Mouse (Mus musculus) thymus, adult 2 months (tissue): ENCODE measurements around the gene Larp4. TPM values are rescaled to one million over a fixed set of nuclear protein-coding genes. Genes with fewer than 3 reads are reported as not detected.

Experiments
- DNase-seq: peaks from one replicate; pipeline ENCODE4 v3.0.0; 2021
- H3K27ac ChIP-seq: fragments of 200-500 bp; 2 replicates; pipeline ENCODE4 v1.5.1; 2012; ENCODE audit warnings: low read length, control low read depth; ENCODE audit not compliant: control insufficient read depth, insufficient read depth
- H3K27me3 ChIP-seq: fragments of 200-500 bp; 2 replicates; pipeline ENCODE4 v1.6.1; 2012; ENCODE audit warnings: mild to moderate bottlenecking, low read length, moderate library complexity, mixed read lengths; ENCODE audit not compliant: control insufficient read depth, insufficient read depth
- H3K36me3 ChIP-seq: fragments of 200-500 bp; 2 replicates; pipeline ENCODE4 v1.6.1; 2012; ENCODE audit warnings: mild to moderate bottlenecking, low read length, moderate library complexity; ENCODE audit not compliant: control insufficient read depth, insufficient read depth
- H3K4me1 ChIP-seq: fragments of 200-500 bp; replicated peaks from 2 replicates; pipeline ENCODE4 v1.6.1; 2012; ENCODE audit warnings: low read length; ENCODE audit not compliant: control insufficient read depth, insufficient read depth
- H3K4me3 ChIP-seq: fragments of 200-500 bp; 2 replicates; pipeline ENCODE4 v1.5.1; 2012; ENCODE audit warnings: mild to moderate bottlenecking, low read length, control low read depth, moderate library complexity; ENCODE audit not compliant: control insufficient read depth, insufficient read depth
- CTCF ChIP-seq: fragments of 200-500 bp; IDR thresholded peaks from 2 replicates; pipeline ENCODE4 v1.5.1; 2012; ENCODE audit warnings: mild to moderate bottlenecking, control low read depth, low read length, moderate library complexity, borderline replicate concordance; ENCODE audit not compliant: control insufficient read depth, poor library complexity, insufficient read depth; ENCODE audit errors: extremely low read depth
- POLR2A ChIP-seq: fragments of 200-500 bp; IDR thresholded peaks from 2 replicates; pipeline ENCODE4 v1.6.1; 2012; ENCODE audit warnings: mild to moderate bottlenecking, low read length, control low read depth, moderate library complexity; ENCODE audit not compliant: control insufficient read depth, poor library complexity, insufficient read depth; ENCODE audit errors: extremely low read depth
- WGBS: fragments of 180-500 bp; shearing (Covaris S2); methylation state at CpG from one replicate; pipeline ENCODE4 v1.1.7; 2018; 5-methylcytosine and 5-hydroxymethylcytosine counted together
- polyA plus RNA-seq: library from polyadenylated mRNA; depleted of rRNA; stranded (reverse); fragments of >200 nt; gene quantifications from 2 replicates; pipeline ENCODE4 v1.2.3, GENCODE M21; 2012

Gene Larp4
- polyA plus RNA-seq, 1 experiment = 76.1 TPM

DNA sequence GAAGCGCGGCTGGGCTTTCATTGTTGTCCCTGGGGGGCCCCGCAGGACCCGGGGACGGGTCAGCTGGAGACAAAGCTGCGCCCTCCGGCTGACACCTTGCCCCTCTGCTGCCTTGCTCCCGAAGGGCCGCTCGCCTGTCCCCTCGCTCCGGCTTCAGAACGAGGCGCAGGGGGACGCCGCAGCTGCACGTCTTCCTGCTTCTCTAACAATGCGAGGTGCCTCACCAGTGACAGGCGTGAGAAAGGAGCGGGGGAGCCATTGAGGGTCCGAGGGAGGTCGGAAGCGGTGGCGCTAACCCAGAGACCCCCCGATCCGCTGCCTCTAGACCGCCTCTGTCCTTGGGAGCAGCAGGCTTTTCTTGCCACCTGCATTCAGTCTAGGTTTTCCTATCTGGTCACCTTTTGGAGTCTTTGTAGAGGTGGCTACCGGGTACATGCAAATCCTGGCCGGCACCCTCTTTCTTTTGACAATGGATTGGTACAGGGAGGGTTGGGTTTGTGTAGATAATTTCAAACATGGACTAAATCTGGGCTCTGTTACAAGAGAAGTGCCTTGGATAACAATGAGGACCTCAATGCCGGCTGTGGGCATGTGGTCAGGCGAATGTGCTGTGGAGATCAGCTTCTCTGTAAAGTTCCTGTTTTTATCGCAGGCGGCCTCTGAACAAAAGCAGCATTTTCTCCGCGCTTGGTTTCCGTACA is 69.3 kb downstream of the Larp4 start:
- Histone ChIP-seq H3K4me3 (peak overlapping the region; percentile 54), H3K27me3 (no peaks in the 10 kb centered on the region; the same call in 1 of the 2 replicates), H3K4me1 (peaks cover 12% of the 10 kb centered on the region), H3K36me3 (no peaks in the 10 kb centered on the region), H3K27ac (peak overlapping the region; percentile 36)
- TF ChIP-seq CTCF (no peak), POLR2A (no peak; the same call in 1 of the 2 replicates)
- WGBS = under 1% methylated on average over 36 of the region's 36 CpGs
- peak; percentile 70 for DNase-seq

DNA sequence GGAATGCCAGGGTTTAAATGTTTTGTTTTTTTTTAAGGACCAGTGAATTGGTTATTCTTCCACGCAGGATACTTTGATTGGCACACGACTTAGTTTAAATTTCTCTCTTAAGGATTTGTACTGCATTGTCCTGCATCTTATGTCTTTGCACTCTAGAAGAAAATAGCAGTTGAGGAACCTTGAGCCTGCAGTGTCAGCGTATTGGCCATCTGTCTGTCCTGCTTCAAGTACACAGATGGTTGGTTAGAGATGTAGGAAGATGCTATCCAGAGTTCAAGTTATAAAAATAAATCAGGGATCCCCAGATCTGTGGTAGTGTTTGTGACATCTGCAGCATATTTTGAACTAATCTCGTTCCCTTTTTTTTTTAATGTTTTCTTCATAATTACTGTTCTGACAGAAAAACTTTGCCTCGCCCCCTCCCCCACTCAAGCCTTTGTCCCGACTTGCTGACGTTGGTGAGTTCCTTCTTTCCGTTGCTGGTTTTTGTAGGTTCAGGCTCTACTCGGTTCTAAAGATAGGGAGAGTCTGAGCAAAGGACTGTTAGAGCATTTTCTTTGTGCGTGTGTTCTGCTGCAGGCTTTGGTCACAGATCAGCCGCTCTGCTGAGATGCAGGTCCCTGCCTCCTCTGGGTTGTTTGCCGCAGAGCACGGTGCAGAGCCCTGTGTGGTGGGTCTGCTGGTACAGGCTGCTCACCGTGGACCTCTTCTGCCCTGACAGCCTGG is 70.8 kb downstream of the Larp4 start:
- WGBS = 43% methylated on average over 14 of the region's 14 CpGs
- DNase-seq = no peak

DNA sequence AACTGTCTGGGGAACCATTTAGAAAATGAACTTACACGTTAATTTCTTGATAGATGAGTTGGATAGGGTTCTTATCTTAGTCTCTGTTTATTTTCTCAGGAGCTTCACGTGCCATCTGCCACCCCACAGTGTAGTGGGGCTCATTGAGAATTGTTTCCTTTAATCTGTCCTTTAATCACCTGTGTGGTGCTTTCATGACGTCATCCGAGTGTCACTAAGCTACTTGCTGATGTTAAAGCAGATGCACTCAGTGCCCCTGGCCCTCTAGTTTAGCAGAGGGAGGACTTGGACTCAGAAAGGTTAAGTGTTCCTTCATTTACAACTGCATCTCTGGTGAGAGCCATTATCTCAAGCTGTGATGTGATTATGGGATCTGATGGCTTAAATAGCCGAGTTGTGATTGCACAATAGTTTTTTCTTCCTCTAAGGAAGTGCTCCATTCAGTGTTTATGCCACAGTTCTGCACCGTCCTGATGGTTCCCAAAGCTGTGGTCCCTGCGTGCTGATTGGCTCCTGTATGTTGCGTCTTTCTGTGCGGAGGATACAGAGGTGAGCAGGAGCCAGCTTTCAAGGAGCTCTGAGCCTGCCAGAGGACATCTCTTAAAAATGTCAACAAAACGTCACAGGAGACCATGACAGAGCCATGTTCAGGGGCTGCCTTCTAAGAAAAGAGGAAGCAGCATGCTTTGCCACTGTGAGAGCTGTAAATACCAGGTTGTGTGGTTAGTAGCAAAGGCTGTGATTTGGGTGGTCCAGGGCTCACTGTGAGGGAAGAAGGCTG is 71.6 kb downstream of the Larp4 start:
- Histone ChIP-seq H3K27me3 (no peaks in the 10 kb centered on the region; the same call in 1 of the 2 replicates), H3K4me3 (no peak overlapping the region), H3K27ac (0 out of 2 replicates have a peak overlapping the region, but pooled peaks have one; percentile 19), H3K4me1 (peaks cover 14% of the 10 kb centered on the region), H3K36me3 (no peaks in the 10 kb centered on the region)
- WGBS = 43% methylated on average over 10 of the region's 10 CpGs
- no peak for DNase-seq
- TF ChIP-seq CTCF (no peak), POLR2A (no peak)

More for the DNA sequence above, 70.8 kb downstream of the Larp4 start:
- no peak overlapping the region for H3K27ac ChIP-seq
- TF ChIP-seq POLR2A (no peak), CTCF (no peak)
- no peak overlapping the region for H3K4me3 ChIP-seq
- no peaks in the 10 kb centered on the region; the same call in 1 of the 2 replicates for H3K27me3 ChIP-seq
- H3K36me3 ChIP-seq = no peaks in the 10 kb centered on the region
- peaks cover 13% of the 10 kb centered on the region for H3K4me1 ChIP-seq

DNA sequence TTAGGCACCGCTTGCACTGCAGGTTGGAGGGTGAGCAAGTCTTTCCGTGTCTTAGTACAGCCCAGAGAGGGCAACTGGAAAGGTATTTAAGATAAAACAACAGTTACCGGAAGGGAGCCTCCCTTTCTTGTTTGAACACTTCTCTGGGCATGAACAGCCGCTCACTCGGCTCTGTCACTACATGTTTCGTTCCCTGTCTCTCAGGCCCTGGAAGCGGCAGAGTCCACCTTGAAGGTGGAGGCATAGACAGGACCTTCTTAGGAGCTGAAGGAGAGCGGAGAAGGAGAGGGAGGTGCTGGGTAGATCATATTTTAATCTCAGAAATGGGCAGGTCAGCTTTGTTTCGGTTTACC is 72.2 kb downstream of the Larp4 start:
- 55% methylated on average over 9 of the region's 9 CpGs for WGBS
- 0 out of 2 replicates have a peak overlapping the region, but pooled peaks have one; percentile 19 for H3K27ac ChIP-seq
- H3K36me3 ChIP-seq = no peaks in the 10 kb centered on the region
- H3K27me3 ChIP-seq = no peaks in the 10 kb centered on the region; the same call in 1 of the 2 replicates
- no peak for TF ChIP-seq POLR2A
- no peak for TF ChIP-seq CTCF
- H3K4me3 ChIP-seq = no peak overlapping the region
- peaks cover 14% of the 10 kb centered on the region for H3K4me1 ChIP-seq
- no peak for DNase-seq

DNA sequence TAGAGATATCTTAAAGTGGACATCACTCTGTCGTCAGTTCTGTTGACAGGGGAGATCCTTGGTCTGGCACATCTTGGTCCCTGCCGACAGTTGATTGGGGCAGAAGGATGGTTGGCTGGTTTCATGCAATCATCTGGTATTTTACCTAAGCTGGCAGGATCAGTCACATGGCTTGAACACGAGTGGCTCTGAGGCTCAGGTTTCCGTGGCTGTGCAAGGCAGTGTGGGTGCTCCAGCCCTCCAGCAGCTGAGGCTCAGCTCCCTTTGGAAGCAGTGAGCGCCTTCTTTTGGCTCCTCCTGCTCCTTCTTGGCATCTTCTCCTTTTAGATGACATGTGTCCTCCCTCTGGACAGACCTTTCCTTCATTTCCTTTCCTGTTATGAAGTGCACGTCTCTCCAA is 75.7 kb downstream of the Larp4 start:
- 68% methylated on average over 6 of the region's 6 CpGs for WGBS
- no peak for TF ChIP-seq CTCF
- TF ChIP-seq POLR2A = no peak
- DNase-seq = no peak

DNA sequence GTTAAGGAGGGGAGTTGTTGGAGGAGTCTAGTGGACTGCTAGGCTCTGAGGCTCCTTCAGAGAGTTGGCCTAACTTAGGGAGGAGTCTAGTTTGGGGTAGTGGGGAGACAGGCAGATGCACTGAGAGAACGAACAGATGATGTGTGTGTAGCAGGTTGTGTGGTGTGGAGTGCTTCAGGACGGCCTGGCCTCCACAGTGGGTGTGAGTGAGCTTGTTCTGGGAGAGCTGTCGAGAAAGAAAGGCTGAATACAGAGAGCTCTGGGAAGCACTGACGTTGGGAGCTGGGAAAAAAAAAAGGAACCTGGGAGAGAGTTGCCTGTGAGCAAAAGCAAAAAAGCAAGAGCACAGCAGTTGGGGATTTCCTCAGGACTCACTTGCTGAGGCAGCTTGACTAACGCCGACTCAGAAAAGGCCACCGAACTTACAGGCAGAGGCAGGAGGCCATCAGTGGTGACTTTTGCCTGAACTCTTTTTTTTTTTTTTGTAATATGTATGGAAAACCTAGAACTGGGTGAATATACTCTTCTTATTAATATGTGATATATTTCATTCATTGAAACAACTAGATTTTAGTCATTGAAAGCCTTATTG is 79.7 kb downstream of the Larp4 start:
- no peak for DNase-seq
- WGBS = 90% methylated on average over 7 of the region's 7 CpGs
- no peak for TF ChIP-seq CTCF
- TF ChIP-seq POLR2A = no peak
- Histone ChIP-seq H3K27me3 (no peaks in the 10 kb centered on the region), H3K4me3 (no peak overlapping the region), H3K27ac (peak overlapping the region; percentile 22; the same call in 1 of the 2 replicates), H3K36me3 (no peaks in the 10 kb centered on the region), H3K4me1 (peaks cover 5% of the 10 kb centered on the region; the same call in 1 of the 2 replicates)

More for the DNA sequence above, 75.7 kb downstream of the Larp4 start:
- Histone ChIP-seq H3K4me3 (no peak overlapping the region), H3K27ac (no peak overlapping the region), H3K4me1 (peaks cover 14% of the 10 kb centered on the region), H3K27me3 (no peaks in the 10 kb centered on the region), H3K36me3 (no peaks in the 10 kb centered on the region)
